Mouse (Mus musculus) urinary bladder, adult 2 months (tissue): Measurements from ENCODE around the gene Mcm8. TPM values are rescaled to one million over a fixed set of nuclear protein-coding genes. Genes with fewer than 3 reads are reported as not detected.

Experiments used
- DNase-seq: peaks from one replicate; pipeline ENCODE4 v3.0.0; 2022; ENCODE audit warnings: low spot score
- polyA plus RNA-seq: library from polyadenylated mRNA; depleted of rRNA; stranded (reverse); fragments of >200 nt; gene quantifications from 2 replicates; pipeline ENCODE4 v1.2.3, GENCODE M21; 2012; rRNA removed

The Mcm8 gene
- 2.7 and 2.8 TPM in 2 replicates for polyA plus RNA-seq

DNA sequence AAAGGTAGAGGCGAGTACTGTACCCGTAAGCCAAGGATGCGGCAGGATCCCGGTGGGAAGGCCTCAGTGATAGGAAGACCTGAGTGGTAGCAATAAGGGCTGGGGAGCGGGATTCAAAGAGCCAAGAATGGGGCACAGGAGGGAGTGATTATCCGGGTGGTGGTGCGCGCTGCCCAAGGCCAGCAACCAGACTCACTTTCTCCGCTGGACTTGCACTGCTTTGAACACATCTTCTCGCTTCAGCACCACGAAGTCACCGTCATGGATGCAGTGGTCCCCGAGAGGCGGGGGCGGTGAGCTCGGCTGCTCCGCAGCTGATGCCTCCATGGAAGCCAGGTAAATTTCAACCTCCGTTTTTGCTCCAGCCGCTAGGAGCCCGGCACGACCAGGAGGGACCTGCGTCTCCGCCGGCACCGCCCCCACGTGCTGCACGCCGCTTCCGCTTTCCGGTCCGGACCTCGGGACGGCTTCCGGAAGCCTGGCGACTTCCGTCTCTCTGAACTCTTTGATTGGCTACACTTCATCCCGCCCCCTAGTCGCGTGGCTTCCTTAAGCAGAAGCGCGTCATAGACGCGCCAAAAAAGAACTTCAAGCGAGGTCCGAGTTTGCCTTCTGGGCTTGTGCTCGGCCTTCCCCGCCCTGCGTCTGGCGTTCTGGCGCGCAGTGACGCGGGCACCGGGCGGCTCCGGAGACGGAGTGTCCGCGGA lies at the start of gene Mcm8, which contains the start of gene Trmt6:
Gene Mcm8 (plus strand): TSS at position 534 of the 707 bp plus-strand sequence.
Gene Trmt6 (minus strand): TSS at position 448 of the 707 bp plus-strand sequence.
- DNase-seq, result peak; percentile 66

DNA sequence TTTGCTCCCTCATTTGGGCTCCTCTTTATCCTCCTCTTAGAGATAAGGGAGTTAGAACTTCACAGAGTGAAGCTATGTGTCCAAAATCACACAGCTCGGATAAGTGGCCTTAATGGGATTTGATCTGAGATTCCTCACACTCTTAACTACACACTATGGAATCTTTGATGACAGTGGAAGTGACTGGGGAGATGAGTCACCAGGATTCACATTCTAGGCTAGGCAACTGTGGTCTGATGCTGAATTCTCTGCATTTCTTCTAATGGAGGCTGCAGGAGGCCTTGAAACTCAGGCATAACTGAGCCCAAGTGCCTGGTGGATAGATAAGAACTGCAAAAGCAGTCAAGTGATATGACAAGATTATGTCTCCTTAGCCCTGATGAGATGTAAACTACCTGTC lies 45.1 kb upstream of the Mcm8 start:
- no peak for DNase-seq

DNA sequence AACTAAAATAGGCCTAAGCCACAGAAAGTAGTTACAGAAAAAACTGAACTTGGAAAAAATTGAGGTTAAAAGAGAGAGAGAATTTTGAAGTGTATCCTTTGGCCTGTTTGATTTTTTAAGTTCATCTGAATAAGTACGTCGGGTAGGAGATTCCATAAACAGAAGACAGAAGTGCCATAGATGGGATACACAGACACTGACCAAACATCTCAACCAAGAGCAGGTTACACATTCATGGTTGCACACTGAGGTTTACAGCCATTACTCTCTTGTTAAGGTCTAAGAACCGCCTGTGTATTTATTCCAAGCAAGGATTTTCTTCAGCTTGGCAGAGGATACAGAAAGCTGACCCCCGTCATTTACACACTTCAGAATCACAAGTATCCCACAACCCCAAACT lies 35.0 kb upstream of the Mcm8 start, which contains the start of gene Chgb:
Gene Chgb (plus strand): TSS at position 301 of the 400 bp plus-strand sequence.
- DNase-seq, result no peak

DNA sequence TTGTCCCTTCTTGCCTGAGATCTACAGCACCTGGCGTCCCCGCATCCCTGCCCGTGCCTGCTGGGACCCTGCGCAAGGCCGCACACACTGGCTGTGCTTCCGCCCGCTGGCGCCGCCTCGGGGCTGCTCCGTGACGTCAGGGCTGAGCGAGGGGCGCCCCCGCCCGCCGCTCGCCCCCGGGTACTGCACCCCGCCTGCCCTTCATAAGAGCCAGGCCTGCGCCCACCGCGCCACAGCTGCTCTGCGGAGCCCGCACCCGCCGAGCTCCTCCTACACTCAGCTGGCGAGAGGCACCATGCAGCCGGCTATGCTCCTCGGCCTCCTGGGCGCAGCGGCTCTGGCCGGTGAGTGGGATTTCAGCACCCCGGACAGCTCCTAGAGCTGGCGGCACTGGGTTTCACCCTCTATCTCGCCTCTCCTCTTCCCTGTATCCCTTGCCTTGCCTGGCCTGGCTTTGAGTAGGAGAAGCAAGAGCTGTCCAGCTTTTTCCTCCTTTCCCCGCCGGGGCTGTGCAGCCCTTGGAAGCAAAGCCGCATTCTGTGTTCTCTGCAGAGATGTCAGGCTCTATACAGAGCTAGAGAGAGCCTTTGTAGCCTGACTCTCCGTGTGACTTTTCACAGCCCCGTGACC lies 34.4 kb upstream of the Mcm8 start:
- peak; percentile 75 for DNase-seq

DNA sequence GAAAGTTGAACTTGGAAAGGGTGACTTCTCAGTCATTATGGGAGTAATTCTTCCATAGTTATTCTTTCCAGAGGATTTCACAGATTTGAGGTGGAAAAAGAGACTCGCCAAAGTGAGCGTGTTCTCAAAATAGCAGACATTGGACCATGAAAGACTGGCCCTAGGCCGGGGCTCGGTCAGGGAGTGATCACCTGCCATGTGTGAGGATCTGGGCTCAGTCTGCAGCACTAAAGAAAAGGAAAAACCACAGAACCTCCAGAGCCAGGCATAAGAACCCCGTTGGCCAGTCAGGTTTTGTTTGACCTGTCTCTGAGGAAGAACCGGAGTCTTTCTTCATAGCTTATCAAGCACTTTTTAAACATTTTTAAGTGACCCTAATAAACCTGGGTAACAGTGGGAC lies 31.9 kb upstream of the Mcm8 start:
- DNase-seq, result no peak

DNA sequence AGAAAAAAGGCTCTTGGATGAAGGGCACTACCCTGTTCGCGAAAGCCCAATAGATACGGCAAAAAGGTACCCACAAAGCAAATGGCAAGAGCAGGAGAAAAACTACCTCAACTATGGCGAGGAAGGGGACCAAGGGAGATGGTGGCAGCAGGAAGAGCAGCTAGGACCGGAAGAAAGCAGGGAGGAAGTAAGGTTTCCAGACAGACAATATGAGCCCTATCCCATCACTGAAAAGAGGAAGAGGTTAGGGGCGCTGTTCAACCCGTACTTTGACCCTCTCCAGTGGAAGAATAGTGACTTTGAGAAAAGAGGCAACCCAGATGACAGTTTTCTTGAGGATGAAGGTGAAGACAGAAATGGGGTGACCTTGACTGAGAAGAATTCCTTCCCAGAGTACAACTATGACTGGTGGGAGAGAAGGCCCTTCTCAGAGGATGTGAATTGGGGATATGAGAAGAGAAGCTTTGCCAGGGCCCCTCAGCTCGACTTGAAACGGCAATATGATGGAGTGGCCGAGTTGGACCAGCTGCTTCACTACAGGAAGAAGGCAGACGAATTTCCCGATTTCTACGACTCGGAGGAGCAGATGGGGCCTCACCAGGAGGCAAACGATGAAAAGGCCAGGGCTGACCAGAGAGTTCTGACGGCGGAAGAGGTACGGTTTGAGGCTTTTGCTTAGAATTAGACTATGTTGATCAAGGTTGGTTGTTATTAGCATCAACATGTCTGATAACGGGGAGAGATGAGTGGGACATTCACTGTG lies 22.3 kb upstream of the Mcm8 start:
- no peak for DNase-seq

DNA sequence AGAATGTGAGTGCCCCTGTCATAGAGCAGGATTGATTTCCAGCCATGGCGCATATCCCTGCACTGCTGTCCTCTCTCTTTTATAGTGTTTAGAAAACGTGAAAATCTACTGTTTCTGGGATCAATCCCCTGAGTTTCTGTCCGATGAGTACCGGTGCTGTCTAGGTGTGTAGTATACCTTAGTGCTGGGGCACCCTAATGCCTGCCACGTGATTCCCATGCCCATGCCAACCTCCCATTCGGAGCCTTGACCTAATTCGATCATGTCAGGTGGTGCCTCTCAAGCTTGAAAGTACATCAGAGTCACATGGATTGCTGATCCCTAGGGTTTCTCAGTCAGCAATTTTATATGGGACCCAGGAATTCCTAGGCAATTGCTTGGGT lies 21.7 kb upstream of the Mcm8 start:
- no peak for DNase-seq

DNA sequence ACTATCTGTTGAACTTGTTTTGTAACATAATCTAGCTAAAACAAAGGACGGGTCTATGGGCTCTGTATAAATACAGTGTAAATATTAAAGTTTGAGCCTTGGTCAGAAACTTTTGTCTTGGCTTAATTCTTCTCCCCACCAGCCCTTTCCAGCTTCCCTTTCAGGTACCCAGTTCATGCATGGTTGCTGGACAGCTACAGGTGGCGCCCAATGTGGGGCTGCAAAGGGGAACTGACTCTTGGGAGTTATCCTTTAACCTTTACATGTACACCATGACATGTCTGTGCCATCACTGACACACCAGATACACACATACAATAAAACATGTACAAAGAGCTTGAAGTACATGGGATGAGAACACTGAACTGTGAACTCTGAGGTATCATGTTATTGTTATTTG lies 13.0 kb upstream of the Mcm8 start:
- no peak for DNase-seq

DNA sequence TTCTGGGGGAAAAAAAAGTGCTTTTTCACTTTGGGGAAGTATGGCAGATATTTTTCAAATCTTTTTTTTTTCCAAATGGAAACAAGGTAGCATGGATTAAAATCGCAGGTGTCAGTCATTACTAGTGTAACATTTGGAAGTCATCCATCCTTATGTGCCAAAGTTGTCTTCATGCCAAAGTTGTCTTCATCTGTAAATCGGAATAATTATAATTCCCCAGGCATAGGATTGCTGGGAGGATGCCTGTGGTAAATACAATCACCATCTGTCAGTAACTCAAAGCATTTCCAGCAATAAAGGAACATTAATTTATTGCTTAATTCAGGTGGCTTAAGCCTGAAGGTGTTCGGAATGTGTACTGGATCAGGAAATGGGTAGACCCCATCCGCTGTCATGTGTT lies 25.1 kb downstream of the Mcm8 start:
- no peak for DNase-seq

DNA sequence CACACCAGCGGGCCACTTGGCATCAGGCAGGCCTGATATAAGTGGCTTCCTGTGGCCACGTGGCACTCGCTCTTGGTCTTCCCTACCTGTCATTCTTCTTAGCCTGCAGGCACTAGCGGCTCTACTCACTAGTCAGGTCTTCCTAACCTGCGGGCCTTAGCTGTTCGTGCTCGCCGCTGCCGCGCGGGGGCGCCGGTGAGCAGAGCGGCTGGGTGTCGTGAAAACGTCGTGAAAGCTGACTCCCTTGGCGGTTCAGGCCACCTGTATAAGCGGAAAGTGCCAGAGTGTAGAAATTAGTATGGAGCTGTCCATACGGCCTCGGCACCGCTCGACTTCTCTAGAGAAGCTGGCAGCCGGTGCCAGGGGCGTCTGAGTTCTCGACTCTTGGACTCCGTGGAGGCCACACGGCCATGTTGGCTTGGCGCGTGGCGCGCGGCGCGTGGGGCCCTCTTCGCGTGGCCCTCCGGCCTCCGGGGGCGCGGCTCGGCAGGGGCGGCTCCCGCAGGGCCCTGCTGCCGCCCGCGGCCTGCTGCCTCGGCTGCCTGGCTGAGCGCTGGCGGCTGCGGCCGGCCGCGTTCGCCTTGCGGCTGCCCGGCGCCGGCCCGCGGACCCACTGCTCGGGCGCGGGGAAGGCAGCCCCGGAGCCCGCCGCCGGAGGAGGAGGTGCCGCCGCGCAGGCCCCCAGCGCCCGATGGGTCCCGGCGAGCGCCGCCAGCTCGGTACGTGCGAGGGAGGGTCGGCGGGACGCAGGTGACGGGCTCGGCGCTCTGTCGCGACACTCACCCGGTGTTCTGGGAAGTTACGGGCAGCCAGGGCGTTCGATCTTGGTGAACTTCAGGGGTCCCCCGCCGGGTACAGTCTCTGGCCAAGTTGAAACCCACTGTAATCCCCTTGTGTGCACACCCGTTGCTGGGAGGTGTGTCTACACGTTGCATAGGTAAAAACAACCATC lies 30.7 kb downstream of the Mcm8 start, which contains the start of gene Crls1:
Gene Crls1 (plus strand): TSS at position 260 of the 952 bp plus-strand sequence.
- peak; percentile 99 for DNase-seq

DNA sequence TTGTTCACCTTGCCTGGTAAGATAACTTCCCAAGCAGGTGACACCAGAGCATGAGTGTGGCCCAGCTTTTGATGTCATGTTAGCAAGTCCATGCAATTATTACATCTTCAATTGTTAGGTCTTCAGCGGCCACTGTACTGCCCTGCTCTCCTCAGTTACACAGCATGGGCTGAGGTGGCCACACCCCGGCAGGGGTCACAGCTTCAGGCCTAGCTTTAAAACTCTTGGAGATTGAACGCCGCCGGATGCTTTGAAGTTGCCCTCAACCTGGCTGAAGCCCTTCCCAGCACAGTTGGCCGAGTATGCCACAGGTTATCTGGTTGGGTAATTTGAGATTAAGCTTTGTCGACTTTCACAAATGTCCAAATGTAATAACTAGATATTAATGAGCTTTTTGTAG lies 31.6 kb downstream of the Mcm8 start:
- no peak for DNase-seq

DNA sequence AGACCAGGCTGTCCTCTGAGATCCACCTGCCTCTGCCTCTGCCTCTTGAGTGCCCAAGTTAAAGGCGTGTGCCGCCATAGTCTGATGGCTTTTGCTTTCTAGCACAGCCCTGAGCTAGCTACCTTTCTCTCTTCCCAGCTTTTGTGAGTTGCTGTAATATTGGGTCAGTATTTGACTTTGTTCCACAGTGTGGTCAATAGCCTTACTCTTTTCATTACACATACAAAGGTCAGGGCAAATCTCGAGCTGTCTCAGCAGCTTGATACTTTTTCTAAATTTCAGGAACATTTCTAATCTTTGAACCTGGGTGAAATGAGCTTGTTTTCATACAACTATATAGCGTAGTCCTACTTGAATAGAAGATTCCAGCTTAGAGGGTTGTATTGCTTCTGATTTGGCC lies 32.4 kb downstream of the Mcm8 start:
- no peak for DNase-seq

DNA sequence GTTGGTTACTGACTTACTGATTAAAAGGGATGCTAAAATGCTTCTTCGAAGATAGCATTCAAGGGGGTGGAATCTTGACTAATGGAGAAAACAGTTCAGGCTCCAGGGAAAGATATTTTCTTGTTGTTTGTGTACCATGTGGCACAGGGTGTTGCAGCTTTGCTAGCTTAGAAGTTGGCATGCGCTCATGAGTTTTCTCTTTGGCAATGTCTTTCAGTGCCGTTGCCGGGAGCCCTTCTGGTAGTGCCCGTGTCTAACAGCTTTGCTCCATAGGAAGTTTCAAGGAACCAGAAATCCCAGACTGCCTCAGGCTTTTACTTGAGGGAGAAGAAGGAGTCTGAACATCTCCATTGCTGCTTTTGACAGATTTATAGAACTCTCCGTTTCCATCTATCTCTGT lies 33.2 kb downstream of the Mcm8 start:
- no peak for DNase-seq

DNA sequence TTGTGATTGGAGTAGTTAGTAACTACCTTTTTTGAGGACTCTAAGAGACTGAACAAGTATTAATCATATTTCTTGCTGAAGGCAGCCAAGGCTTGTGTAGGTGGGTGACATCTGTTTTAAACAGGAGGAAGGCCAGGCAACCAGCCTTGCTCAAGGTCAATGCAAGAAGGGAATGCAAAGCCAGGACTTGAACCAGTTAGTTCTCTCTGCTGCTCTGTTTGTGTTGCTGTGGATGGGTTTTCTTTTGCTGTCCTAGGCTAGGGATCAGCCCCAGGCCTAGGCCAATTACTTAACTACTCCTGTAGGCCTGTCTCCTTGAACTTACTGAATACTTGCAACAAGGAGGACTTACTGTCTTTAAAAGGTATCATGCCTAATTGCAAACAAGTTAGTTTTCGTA lies 37.1 kb downstream of the Mcm8 start:
- DNase-seq, result no peak

DNA sequence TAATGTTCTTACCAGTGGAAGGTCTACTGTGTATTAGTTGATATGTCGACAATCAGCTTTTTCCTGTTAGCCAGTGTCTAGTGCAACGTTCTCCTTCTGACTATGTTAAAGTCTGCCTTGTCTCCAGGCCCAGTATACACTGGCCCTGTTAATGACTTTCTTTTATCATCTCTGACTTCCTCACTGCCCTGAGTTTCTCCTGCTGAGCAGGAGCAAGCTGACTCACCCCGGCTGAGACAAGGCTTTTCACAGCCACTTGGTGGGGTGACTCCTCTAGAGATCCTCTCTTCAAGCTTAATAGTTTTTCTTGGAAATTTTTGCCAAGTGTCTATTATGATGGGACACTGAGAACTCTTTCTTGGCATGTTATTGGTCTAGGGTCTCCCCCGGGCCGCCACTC lies 40.4 kb downstream of the Mcm8 start:
- DNase-seq, result no peak

DNA sequence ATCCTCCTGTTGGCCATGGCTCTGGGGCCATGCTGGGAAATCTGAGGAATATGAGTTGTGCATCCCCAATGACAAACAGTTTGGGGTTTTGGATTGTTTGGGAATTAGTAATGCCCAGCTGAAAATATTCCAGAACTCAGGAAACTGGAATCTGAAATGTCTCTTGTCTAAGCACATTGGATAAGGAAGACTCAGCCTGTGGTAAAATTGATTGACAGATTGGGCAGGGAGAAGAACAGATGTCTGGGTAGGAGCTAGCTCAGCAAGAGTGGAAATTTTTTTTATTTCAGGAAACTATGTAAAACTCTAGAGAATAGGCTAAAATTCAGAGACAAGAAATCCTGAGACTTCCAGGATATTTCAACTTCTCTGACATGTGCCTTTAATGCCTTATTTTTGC lies 44.5 kb downstream of the Mcm8 start:
- DNase-seq, result no peak

DNA sequence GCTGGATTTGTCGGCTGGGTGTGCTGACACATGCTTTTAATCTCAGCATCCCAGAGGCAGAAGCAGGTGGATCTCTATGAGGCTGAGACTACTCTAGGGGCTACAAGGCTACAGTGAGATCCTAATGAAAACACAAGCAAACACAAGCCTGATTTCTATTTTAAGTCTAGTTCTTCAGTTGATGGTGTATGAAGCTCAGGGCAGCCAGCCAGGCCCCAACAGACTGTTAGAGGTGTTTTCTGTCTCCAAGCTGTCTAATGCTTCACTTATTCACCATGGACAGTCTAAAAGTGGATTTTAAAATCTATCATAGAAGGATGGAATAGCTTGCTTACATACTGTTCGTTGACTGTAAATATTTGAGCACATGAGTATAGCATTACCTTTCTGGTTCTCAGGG lies 45.5 kb downstream of the Mcm8 start:
- no peak for DNase-seq

DNA sequence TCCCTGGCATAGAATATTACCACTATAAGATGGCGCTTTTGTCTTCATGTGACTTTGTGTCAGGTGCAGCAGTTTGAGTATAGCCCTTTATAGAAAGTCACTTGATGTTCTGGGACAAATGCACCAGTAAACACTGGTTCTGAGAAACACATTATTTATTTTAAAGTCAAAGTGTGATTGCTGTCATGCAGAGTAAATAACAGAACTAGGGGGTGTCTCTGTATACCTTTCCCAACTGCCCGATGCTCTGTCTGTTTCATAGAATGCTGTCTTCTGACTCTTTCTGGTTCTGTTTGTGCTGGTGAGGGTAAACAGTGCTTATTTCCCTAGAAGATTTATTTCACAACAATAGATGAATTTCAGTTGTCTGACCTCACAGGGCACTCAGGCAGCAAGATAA lies 47.4 kb downstream of the Mcm8 start:
- DNase-seq, result no peak

DNA sequence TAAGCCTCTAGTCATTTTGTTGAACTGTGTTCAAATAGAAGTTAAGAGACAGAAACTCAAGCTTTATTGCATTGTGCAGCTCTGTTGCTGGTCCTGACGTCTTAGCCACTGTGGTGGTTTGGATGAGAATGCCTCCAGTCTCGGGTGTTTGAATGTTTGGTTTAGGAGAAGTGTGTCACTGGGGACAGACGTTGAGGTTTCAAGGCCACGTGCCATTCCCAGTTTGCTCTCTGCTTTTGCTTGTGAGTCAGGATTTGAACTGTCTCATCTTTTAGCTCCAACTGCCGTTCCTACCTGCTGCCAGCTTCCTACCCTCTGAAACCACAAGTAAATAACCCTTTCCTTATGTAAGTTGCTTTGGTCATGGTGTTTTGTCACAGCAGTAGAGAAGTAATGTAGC lies 51.6 kb downstream of the Mcm8 start:
- DNase-seq, result no peak

DNA sequence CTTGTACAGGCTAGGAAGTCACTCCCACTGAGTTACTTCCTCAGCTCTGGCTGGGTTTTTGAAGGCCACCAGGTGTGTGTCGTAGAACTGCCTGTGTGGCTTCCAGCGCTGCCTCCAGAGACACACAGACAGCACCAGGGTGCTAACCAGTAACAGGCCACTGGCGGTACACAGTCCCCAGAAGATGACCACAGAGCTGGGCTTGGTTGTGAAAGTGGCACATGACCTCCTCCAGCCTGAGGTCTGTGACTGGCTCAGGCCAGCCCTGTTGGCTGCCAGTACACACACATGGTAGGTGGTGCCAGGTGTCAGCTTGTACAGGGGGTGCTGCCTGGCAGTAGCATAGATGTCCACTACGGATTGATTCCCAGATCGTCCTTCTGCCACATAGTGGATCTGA lies 53.7 kb downstream of the Mcm8 start:
- no peak for DNase-seq

DNA sequence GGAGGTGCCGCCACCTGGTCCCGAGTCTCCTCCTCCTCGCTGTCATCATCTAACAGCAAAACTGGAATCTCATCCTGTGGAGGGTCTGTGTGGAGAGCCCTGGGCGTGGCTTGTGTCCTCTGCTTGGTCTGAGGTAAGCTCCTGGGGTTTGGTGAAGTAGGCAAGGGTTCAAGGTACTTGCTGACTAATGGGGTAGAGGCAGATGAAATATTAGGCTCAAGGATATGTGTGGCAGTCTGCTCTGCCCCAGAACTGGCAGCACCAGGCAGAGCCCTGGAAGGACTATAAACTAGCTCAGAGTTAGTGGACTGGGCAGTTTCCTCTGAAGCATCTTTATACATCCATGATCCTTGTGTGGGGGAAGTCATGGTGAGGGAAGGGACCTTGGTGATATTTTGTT lies 54.3 kb downstream of the Mcm8 start:
- DNase-seq, result no peak

DNA sequence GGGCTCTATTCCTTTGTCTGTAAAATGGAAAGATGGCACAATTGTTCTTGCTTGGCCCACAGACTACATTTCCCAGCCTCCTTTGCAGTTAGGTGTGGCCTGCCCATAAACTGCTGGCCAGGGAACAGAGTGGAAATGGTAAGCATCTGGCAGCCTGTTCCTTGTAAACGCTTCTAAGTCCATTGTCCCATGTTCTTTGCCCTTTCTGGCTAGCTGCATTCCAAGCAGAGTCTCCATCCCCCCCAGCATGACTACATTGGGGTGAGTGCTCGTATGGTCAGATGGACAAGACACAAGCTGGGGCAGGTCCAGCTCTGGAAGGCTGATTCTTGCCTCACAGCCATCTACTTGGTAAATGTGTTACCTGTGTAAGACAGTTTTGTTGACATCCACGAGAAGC lies 55.7 kb downstream of the Mcm8 start:
- no peak for DNase-seq
